Mouse (Mus musculus) ES-E14 (cell line): ENCODE measurements around the gene Trim30a. TPM values are rescaled to one million over a fixed set of nuclear protein-coding genes. Genes with fewer than 3 reads are reported as not detected.
"Not testable (repeated sequence)": the region's sequence is repeated elsewhere in the genome, so short reads cannot be mapped to it uniquely, and the experiment has no call there.

Experiments used
- DNase-seq: peaks from one replicate; pipeline ENCODE4 v3.0.0-alpha.2; 2013; ENCODE audit warnings: low read depth, low spot score
- H3K27ac ChIP-seq: 2 replicates; pipeline ENCODE4 v1.5.1; 2012; ENCODE audit warnings: low read depth, mild to moderate bottlenecking, low read length, moderate library complexity, mixed read lengths; ENCODE audit not compliant: poor library complexity, insufficient read depth, severe bottlenecking
- H3K36me3 ChIP-seq: 2 replicates; pipeline ENCODE4 v1.6.1; 2012; ENCODE audit warnings: mild to moderate bottlenecking, low read length, moderate library complexity, mixed read lengths; ENCODE audit not compliant: control insufficient read depth, poor library complexity, insufficient read depth, severe bottlenecking
- H3K4me1 ChIP-seq, 2 experiments: fragments of 150-350 bp in 1 of 2; sonication (generic) in 1 of 2; 2 replicates each; pipeline ENCODE4 v1.6.1; 2012; ENCODE audit warnings: low read length in 2 of 2, mild to moderate bottlenecking in 1 of 2, mixed read lengths in 1 of 2; ENCODE audit not compliant: control insufficient read depth in 2 of 2, insufficient read depth in 2 of 2, poor library complexity in 1 of 2
- H3K4me3 ChIP-seq, 2 experiments: fragments of 150-350 bp in 1 of 2; sonication (generic) in 1 of 2; 2 replicates each; pipeline ENCODE4 v1.5.1; 2012; ENCODE audit warnings: low read length in 2 of 2, low read depth in 1 of 2, mild to moderate bottlenecking in 1 of 2, mixed read lengths in 1 of 2; ENCODE audit not compliant: insufficient read depth in 1 of 2, poor library complexity in 1 of 2, severe bottlenecking in 1 of 2
- H3K9ac ChIP-seq: 2 replicates; pipeline ENCODE4 v1.6.1; 2012; ENCODE audit warnings: low read depth, mild to moderate bottlenecking, low read length, mixed read lengths; ENCODE audit not compliant: poor library complexity, insufficient read depth, severe bottlenecking
- H3K9me3 ChIP-seq: fragments of 150-350 bp; sonication (generic); 2 replicates; pipeline ENCODE4 v1.6.1; 2012; ENCODE audit warnings: low read depth, mild to moderate bottlenecking, low read length; ENCODE audit not compliant: control insufficient read depth, insufficient read depth
- CHD2 ChIP-seq: IDR thresholded peaks from 2 replicates; pipeline ENCODE4 v1.6.1; 2014; ENCODE audit warnings: mild to moderate bottlenecking, low read depth, low read length, inconsistent platforms
- HCFC1 ChIP-seq: IDR thresholded peaks from 2 replicates; pipeline ENCODE4 v1.6.1; 2012; ENCODE audit warnings: low read length, inconsistent platforms, borderline replicate concordance; ENCODE audit not compliant: insufficient read depth
- MAFK ChIP-seq: IDR thresholded peaks from 2 replicates; pipeline ENCODE4 v1.6.1; 2014; ENCODE audit warnings: mild to moderate bottlenecking, low read depth, low read length, inconsistent platforms; ENCODE audit not compliant: insufficient read depth
- ZC3H11A ChIP-seq: IDR thresholded peaks from 2 replicates; pipeline ENCODE4 v1.6.1; 2012; ENCODE audit warnings: low read depth, mild to moderate bottlenecking, inconsistent platforms, low read length, borderline replicate concordance
- ZNF384 ChIP-seq: IDR thresholded peaks from 2 replicates; pipeline ENCODE4 v1.6.1; 2012; ENCODE audit warnings: low read depth, low read length, inconsistent platforms
- in situ Hi-C, 2 experiments: fragments of 600-800 bp; cut with MboI; formaldehyde crosslinking; loops; one replicate each; pipeline ENCODE4 v1.15.1; 2025; ENCODE audit warnings: low sequenced_read_pairs in 2 of 2, inconsistent platforms in 1 of 2; ENCODE audit not compliant: unreplicated experiment in 2 of 2
- total RNA-seq: library from RNA; depleted of rRNA; stranded (reverse); fragments of 300-350 nt; gene quantifications from 2 replicates; pipeline ENCODE4 v1.2.3, GENCODE M21; 2012; rRNA removed

Gene Trim30a
- total RNA-seq = 0.36 TPM in 1 of 2 replicates, not detected in the other

- H3K27ac ChIP-seq = no peak within 1 kb of the TSS
- no peaks in the 10 kb centered on the region for H3K36me3 ChIP-seq
- DNase-seq = no peak
- no peaks in the 10 kb centered on the region for H3K9me3 ChIP-seq
- H3K4me3 ChIP-seq = no peak within 1 kb of the TSS
- H3K9ac ChIP-seq = no peak within 1 kb of the TSS
- H3K4me1 ChIP-seq = no peaks in the 10 kb centered on the region
- TF ChIP-seq ZC3H11A (no peak), HCFC1 (no peak), MAFK (no peak), CHD2 (no peak), ZNF384 (no peak)
- in situ Hi-C loops = no loop called here
These were observed at the start of gene Trim30a for GRCm38 (mm10) chr7:104465065-104465744. Gene Trim30a, minus strand, starts transcription at chr7:104465193.

GRCm38 (mm10) chr7:104507421-104508065 is 42.5 kb upstream of the Trim30a start, which contains the start of gene Trim30d:
Gene Trim30d, minus strand, starts transcription at chr7:104507849.
- H3K9ac ChIP-seq, H3K4me1 ChIP-seq, H3K27ac ChIP-seq, H3K4me3 ChIP-seq, H3K36me3 ChIP-seq, in situ Hi-C loops, DNase-seq, H3K9me3 ChIP-seq: not testable (repeated sequence)

DNA sequence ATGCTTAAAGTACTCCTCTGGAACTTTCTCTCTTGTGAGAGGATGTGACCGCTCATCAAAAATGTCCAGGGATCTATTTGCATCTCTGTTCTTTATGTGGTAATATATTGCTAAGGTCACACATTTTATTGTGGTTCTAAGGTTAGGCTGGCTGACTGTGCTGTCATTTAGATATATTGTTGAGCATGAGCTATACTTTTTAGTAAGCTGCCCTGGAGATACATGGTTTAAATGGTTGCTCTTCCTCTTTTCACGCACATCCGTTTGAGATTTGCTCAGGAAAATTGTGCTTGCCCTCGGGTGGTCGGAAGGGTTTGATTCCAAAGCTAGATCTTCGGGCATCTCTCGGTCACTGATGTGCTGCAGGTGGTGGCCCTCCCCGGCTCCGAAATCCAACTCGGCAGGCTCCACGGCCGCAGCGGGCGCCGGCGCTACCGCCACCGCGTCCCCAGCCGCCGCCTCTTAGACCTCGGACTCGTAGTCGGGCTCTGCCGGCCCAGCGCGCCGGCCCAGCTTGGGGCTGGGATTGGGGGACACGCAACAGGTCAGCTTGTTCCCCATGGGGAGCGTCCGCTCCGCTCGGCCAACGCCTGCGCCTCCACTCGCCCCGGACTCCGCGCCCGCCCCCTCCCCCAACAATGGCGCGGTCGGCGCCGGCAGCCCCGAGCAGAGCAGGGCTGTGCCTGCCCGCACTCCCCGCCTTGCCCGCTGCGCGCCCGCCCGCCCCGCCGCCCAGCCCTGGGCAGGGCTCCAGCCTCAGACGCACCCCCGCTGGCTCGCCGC is 36.8 kb upstream of the Trim30a start:
- no peaks in the 10 kb centered on the region for H3K9me3 ChIP-seq
- TF ChIP-seq ZC3H11A (no peak), HCFC1 (no peak)
- H3K4me3 ChIP-seq = no peak overlapping the region
- no peaks in the 10 kb centered on the region for H3K36me3 ChIP-seq
- no peak overlapping the region for H3K9ac ChIP-seq
- no peak for DNase-seq
- in situ Hi-C loops = no loop called here
- H3K4me1 ChIP-seq = no peaks in the 10 kb centered on the region
- no peak overlapping the region for H3K27ac ChIP-seq

DNA sequence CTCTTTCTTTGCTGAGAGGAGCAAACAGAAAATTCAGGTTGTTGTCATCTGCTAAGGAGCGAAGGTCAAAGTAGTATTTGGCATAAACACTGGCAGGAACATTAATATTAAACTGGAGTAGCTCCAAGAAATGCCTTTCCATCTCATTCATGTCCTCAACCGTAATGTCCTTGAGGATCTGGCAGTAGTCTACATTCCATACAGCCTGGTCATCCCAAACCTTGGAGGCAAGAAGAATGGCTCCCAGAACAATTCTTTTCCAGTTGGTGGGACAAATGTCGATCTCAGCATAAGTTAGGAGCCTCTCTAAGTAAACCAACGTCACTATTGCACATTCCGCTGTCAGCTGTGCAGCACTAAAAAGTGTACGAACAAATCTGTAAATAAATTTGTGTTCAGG is 36.2 kb upstream of the Trim30a start:
- H3K9ac ChIP-seq, in situ Hi-C loops, H3K9me3 ChIP-seq, H3K4me3 ChIP-seq, H3K4me1 ChIP-seq, DNase-seq, H3K27ac ChIP-seq, H3K36me3 ChIP-seq: not testable (repeated sequence)

DNA sequence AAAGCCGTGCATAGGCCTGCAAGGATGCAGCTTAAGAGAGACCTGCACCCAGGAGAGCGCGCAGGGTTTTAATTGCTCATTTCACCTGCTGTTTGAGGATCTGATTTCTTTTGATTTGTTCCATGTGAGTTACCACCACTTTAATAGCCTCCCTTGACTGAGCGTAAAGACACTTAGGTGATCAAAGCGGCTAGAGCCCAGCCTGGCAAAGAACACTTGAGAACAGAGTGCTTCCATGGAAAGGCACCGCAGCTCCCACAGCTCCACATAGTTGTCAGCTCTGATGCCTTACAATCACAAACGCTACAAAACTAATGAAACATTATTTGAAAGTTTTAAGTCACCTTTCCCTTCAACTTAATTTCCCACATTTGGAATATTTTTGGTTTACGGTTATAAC is 34.5 kb upstream of the Trim30a start:
- H3K9me3 ChIP-seq, H3K27ac ChIP-seq, in situ Hi-C loops, DNase-seq, H3K36me3 ChIP-seq, H3K4me3 ChIP-seq, H3K4me1 ChIP-seq, H3K9ac ChIP-seq: not testable (repeated sequence)
